In the genomic region with DNA sequence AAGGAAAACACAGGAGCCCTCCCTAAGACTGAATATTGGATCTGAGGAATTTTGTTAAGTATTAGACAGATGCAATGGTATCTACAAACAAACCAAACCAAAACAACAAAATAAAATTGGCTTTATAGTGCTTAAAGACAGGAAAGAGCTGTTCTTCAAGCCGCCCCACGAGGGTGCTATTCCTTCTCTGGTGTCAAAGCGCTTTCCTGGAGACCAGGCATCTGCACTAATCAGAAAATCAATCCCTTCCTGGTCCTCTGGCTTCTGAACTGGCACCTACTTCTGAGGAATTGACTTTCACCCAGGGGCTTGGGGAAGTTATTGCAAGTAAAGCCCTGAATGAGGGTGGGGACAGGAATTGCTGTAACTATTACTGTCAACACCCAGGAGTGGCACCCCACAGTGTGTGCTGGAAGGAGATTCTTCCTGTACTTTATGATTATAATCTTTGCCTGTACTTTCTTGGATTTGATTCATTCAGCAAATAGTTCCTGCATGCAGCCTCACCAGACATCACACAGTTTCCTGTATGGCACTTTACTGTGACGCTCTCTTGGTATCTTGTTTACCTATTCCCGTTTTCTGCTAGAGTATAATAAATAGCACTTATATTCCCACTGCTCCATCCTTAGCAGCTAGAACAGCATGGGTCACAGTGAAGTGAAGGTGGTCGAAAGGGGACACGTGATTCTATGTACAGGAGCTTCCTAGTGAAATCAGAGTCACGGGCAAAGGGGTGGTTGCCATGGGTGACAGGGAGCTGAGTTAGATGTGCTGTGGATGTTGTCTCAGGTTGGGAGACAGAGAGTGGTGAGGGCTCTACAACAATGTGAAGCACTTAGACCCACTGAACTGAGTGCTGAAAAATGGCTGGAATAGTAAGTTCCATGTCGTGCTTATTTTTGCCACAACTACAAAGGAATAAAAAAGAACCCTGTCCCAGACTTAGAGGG, we compare ENCODE assay signal across 7 mouse cellular contexts.
DNase-seq lines count a peak whose midpoint lies in the region; ATAC-seq and TF ChIP-seq lines count a peak whose summit lies in the region.

No protein-coding gene starts in this region.

- no peaks in the 10 kb centered on the region for H3K36me3 ChIP-seq in G1E (replicated peaks)
- no peaks in the 10 kb centered on the region for H3K36me3 ChIP-seq in neural tube, embryonic 15.5 days

- peak; percentile 64 to 66 for DNase-seq in kidney, postnatal 4 days
- DNase-seq in kidney, adult 9 months, result no peak
- DNase-seq in CD4-positive, CD25-positive, alpha-beta regulatory T cell, adult 2 months (ENCODE audit: low read depth, low spot score), result peak; percentile 79
- DNase-seq in G1E (ENCODE audit: low spot score), result no peak
- peak; percentile 35 for DNase-seq in heart, postnatal 4 days
- no peak for DNase-seq in adrenal gland, postnatal 4 days (ENCODE audit: low spot score in 2 of 2)

- 0 out of 2 replicates have a peak overlapping the region, but pooled peaks have one; percentile 23 for H3K27ac ChIP-seq in neural tube, embryonic 15.5 days (replicated peaks)

- 54% methylated on average over 9 of the region's 9 CpGs for WGBS in neural tube, embryonic 15.5 days

- H3K4me3 ChIP-seq in G1E (ENCODE audit: low read depth, low read length), result no peak overlapping the region; the same call in 1 of the 2 replicates
- no peak overlapping the region for H3K4me3 ChIP-seq in neural tube, embryonic 15.5 days (replicated peaks)

- H3K4me2 ChIP-seq in neural tube, embryonic 15.5 days, result peak overlapping the region; percentile 22

- 0 out of 2 replicates have a peak, but pooled peaks have one; percentile 13 for TF ChIP-seq CTCF in G1E (IDR thresholded peaks at IDR 0.05; ENCODE audit: low read depth, low read length)

- no peak overlapping the region for H3K9ac ChIP-seq in neural tube, embryonic 15.5 days (replicated peaks)

- ATAC-seq in G1E (ENCODE audit: extremely low read depth, insufficient number of reproducible peaks, low FRiP score, poor library complexity, severe bottlenecking), result peak; percentile 22; the same call in 1 of the 2 replicates
- ATAC-seq in neural tube, embryonic 15.5 days (ENCODE audit: low FRiP score), result no peak

- H3K9me3 ChIP-seq in G1E (replicated peaks), result no peaks in the 10 kb centered on the region
- no peaks in the 10 kb centered on the region for H3K9me3 ChIP-seq in neural tube, embryonic 15.5 days (replicated peaks)

- peaks cover 3% of the 10 kb centered on the region; the same call in 1 of the 2 replicates for H3K27me3 ChIP-seq in G1E (ENCODE audit: insufficient read depth, low read length)
- no peaks in the 10 kb centered on the region for H3K27me3 ChIP-seq in neural tube, embryonic 15.5 days (replicated peaks)

- peaks cover 17% of the 10 kb centered on the region for H3K4me1 ChIP-seq in G1E (ENCODE audit: insufficient read depth, low read depth, low read length)
- H3K4me1 ChIP-seq in neural tube, embryonic 15.5 days, result peaks cover 23% of the 10 kb centered on the region

Comparison
In these comparisons a context has a peak if more than half of its experiments do, and no peak if none do; other contexts are left out.
1. DNase-seq: peak in kidney, postnatal 4 days (2 of 2), CD4-positive, CD25-positive, alpha-beta regulatory T cell, adult 2 months (single experiment) and heart, postnatal 4 days (single experiment); none in kidney, adult 9 months (single experiment), G1E (single experiment) and adrenal gland, postnatal 4 days (0 of 2).